Mouse (Mus musculus): ENCODE data around the gene Vac14.

DNA sequence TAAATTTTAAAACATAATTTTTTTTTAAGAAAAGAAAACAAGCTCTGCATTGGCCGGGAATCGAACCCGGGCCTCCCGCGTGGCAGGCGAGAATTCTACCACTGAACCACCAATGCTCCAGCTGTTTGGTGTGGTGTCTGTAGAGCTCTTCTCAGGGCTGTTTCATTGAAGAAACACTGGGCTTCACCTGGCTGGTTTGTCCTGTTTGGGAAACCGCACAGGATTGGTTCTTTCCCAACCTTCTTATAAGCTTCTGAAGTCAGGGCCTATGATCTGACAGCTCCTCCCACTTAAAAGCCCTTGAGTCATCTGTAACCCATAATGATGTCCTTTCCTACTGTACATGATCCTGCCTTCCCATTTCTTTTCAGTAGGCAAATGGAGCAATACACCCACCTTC is 12.8 kb downstream of the Vac14 start:
- TF ChIP-seq CHD2 (IDR thresholded peaks at IDR 0.05; ENCODE audit: low read depth, low read length), result no peak
- no peak for TF ChIP-seq HCFC1 (IDR thresholded peaks at IDR 0.05; ENCODE audit: borderline replicate concordance, insufficient read depth, low read length)
